Mouse (Mus musculus): ENCODE results near the gene Ar.

DNA sequence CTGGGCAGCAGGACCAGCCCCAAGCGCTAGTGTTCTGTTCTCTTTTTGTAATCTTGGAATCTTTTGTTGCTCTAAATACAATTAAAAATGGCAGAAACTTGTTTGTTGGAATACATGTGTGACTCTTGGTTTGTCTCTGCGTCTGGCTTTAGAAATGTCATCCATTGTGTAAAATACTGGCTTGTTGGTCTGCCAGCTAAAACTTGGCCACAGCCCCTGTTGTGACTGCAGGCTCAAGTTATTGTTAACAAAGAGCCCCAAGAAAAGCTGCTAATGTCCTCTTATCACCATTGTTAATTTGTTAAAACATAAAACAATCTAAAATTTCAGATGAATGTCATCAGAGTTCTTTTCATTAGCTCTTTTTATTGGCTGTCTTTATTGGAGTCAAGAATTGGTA is 174.5 kb downstream of the Ar start:
- TF ChIP-seq CTCF (IDR thresholded peaks at IDR 0.05; ENCODE audit: extremely low read depth, insufficient read depth, low read length), result no peak
- no peak for TF ChIP-seq POLR2A (IDR thresholded peaks at IDR 0.05; ENCODE audit: extremely low read depth, insufficient read depth, low read length)
